Mouse (Mus musculus): ENCODE results near the gene Btg2. TPM values are rescaled to one million over a fixed set of nuclear protein-coding genes. Genes with fewer than 3 reads are reported as not detected.

Btg2 gene
- polyA plus RNA-seq (2012; ENCODE audit: low replicate concordance), result 8.7 and 54.7 TPM in 2 replicates

GRCm38 (mm10) chr1:134078802-134079476 lies at the start of gene Btg2:
TSS of gene Btg2 (minus strand) at chr1:134079120.

GRCm38 (mm10) chr1:134110979-134111378 lies 32.1 kb upstream of the Btg2 start, which contains the start of gene Chit1:
TSS of gene Chit1 (plus strand) at chr1:134111242.

GRCm38 (mm10) chr1:134037172-134037571 lies 41.7 kb downstream of the Btg2 start, which contains the start of gene Fmod:
TSS of gene Fmod (plus strand) at chr1:134037254.

Other genes starting within 250 kb of the Btg2 start
- gene Optc, start 171.1 kb downstream of the Btg2 start, polyA plus RNA-seq (2012; ENCODE audit: low replicate concordance), result 0.74 TPM in 1 of 2 replicates, not detected in the other
- 0.24 TPM in 1 of 2 replicates, not detected in the other for gene Prelp, start 157.7 kb downstream of the Btg2 start, polyA plus RNA-seq (2012; ENCODE audit: low replicate concordance)
- gene Fmod, start 41.9 kb downstream of the Btg2 start, polyA plus RNA-seq (2012; ENCODE audit: low replicate concordance), result not detected in 2 replicates
- not detected in 2 replicates for gene Chit1, start 32.1 kb upstream of the Btg2 start, polyA plus RNA-seq (2012; ENCODE audit: low replicate concordance)
- gene Chil1, start 103.1 kb upstream of the Btg2 start, polyA plus RNA-seq (2012; ENCODE audit: low replicate concordance), result 0.30 and 0.48 TPM in 2 replicates
- not detected in 2 replicates for gene Mybph, start 114.3 kb upstream of the Btg2 start, polyA plus RNA-seq (2012; ENCODE audit: low replicate concordance)
- gene Adora1, start 156.3 kb upstream of the Btg2 start, polyA plus RNA-seq (2012; ENCODE audit: low replicate concordance), result 0.05 TPM in 1 of 2 replicates, not detected in the other
- not detected in 2 replicates for gene Myog, start 210.9 kb upstream of the Btg2 start, polyA plus RNA-seq (2012; ENCODE audit: low replicate concordance)

All from leukemia stem cell, adult 10-12 weeks (primary cell).